Mouse (Mus musculus): ENCODE results near the gene Alpk3. TPM values are rescaled to one million over a fixed set of nuclear protein-coding genes. Genes with fewer than 3 reads are reported as not detected.
A peak's percentile ranks its signal among the peaks of the same experiment; 100 is the strongest.

Alpk3 gene
- polyA plus RNA-seq, 1 experiment from 2014 or later = 1.4 TPM

- no peaks in the 10 kb centered on the region for H3K9me3 ChIP-seq (ENCODE audit: control insufficient read depth, low read length)
- H3K36me3 ChIP-seq (ENCODE audit: control insufficient read depth, insufficient read depth, low read length) = no peaks in the 10 kb centered on the region
- no peak overlapping the region for H3K27ac ChIP-seq (ENCODE audit: low read depth)
- H3K4me1 ChIP-seq (replicated peaks; ENCODE audit: control insufficient read depth, insufficient read depth, low read length) = peaks cover 31% of the 10 kb centered on the region
- no peak for ATAC-seq (replicated peaks; ENCODE audit: low FRiP score, low TSS enrichment, low read depth)
- H3K4me2 ChIP-seq (ENCODE audit: low read length) = no peak overlapping the region
- 61% methylated on average over 6 of the region's 6 CpGs for WGBS
- no peak overlapping the region for H3K4me3 ChIP-seq (ENCODE audit: low read depth, low read length)
- H3K9ac ChIP-seq (ENCODE audit: low read length) = no peak overlapping the region
- DNase-seq (ENCODE audit: low spot score) = no peak
- no peaks in the 10 kb centered on the region for H3K27me3 ChIP-seq (replicated peaks; ENCODE audit: control insufficient read depth, insufficient read depth, low read length)
Measured at GRCm38 (mm10) chr7:81077009-81077408, 19.6 kb downstream of the Alpk3 start.

DNA sequence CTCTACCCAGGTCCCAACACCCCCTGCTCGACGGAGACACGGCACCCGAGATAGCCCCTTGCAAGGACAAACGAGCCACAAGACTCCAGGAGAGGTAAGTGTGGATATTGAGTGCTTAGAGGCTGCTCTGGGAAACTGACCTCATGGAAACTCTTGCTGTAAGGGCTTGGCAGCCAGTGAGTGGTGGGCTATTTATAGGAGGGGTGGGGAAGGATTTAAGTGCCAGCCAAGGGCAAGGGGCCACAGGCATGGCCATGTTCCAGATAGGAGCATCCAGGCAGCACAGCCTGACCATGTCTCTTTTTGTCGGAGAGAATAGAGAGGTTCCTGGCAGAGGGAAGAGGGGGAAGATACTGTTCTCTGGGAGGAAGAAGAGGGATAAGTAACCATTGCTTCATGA, 21.3 kb downstream of the Alpk3 start:
- H3K4me3 ChIP-seq (ENCODE audit: low read depth, low read length) = no peak overlapping the region
- H3K36me3 ChIP-seq (ENCODE audit: control insufficient read depth, insufficient read depth, low read length) = no peaks in the 10 kb centered on the region
- H3K27ac ChIP-seq (ENCODE audit: low read depth) = no peak overlapping the region
- H3K27me3 ChIP-seq (replicated peaks; ENCODE audit: control insufficient read depth, insufficient read depth, low read length) = no peaks in the 10 kb centered on the region
- H3K4me1 ChIP-seq (replicated peaks; ENCODE audit: control insufficient read depth, insufficient read depth, low read length) = peaks cover 17% of the 10 kb centered on the region
- H3K9ac ChIP-seq (ENCODE audit: low read length) = no peak overlapping the region
- no peak overlapping the region for H3K4me2 ChIP-seq (ENCODE audit: low read length)
- H3K9me3 ChIP-seq (ENCODE audit: control insufficient read depth, low read length) = no peaks in the 10 kb centered on the region
- DNase-seq (ENCODE audit: low spot score) (no peak), ATAC-seq (replicated peaks; ENCODE audit: low FRiP score, low TSS enrichment, low read depth) (no peak)
- 84% methylated on average over 6 of the region's 6 CpGs for WGBS

DNA sequence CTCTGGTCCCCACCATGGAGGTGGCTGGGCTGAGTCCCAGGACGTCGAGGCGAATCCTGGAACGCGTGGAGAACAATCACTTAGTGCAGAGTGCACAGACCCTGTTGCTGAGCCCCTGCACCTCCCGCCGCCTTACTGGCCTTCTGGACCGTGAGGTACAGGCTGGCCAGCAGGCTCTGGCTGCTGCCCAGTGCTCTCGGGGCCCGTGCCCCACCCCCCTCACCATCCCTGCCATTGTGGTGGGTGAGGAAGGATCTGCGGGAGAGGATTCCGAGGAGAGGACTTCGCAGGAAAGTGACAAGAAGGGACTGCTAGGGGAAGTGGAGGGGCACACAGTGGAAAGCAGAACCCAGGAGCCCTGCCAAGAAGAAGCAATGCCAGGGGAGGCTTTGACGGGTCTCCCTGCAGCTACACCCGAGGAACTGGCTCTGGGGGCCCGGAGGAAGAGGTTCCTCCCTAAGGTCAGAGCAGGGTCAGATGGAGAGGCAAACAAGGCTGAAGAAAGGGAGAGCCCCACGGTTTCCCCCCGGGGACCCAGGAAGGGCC, 36.1 kb downstream of the Alpk3 start:
- no peak overlapping the region for H3K9ac ChIP-seq (ENCODE audit: low read length)
- ATAC-seq (replicated peaks; ENCODE audit: low FRiP score, low TSS enrichment, low read depth) (no peak), DNase-seq (ENCODE audit: low spot score) (no peak)
- H3K9me3 ChIP-seq (ENCODE audit: control insufficient read depth, low read length) = no peaks in the 10 kb centered on the region
- H3K4me2 ChIP-seq (ENCODE audit: low read length) = no peak overlapping the region
- 47% methylated on average over 18 of the region's 18 CpGs for WGBS
- no peaks in the 10 kb centered on the region for H3K36me3 ChIP-seq (ENCODE audit: control insufficient read depth, insufficient read depth, low read length)
- H3K27ac ChIP-seq (ENCODE audit: low read depth) = no peak overlapping the region
- H3K27me3 ChIP-seq (replicated peaks; ENCODE audit: control insufficient read depth, insufficient read depth, low read length) = no peaks in the 10 kb centered on the region
- H3K4me1 ChIP-seq (replicated peaks; ENCODE audit: control insufficient read depth, insufficient read depth, low read length) = peaks cover 3% of the 10 kb centered on the region
- no peak overlapping the region for H3K4me3 ChIP-seq (ENCODE audit: low read depth, low read length)

DNA sequence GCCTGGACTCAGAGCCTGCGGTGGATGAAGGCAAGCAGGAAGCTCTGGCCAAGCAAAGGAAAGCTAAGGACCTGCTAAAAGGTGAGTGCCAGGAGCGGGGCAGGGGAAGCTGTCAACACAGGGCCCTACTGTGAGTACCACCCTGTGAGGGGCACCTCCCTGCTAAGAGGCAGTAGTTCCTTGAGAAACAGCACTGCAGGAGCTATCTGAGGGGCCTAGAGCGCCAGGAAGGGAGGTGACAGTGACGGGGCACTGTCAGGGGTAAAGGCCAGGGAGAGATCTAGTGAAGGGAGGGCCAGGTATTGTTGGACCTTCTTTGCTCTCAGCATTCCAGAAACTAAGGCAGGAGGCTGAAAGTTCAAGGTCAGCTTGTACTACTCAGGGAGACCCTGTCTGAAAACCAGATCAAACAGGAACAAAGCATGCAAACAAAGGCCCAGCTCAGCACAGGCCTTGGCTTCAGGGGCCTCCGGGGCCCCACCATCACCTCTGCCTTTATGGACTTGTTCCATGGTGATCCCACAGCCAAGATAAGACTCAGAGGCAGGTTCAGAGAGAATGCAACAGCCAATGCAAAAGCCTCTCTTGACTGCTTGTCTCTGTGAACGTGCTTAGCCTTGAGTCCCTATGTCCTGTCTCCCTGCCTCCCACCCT, 36.8 kb downstream of the Alpk3 start:
- Histone ChIP-seq H3K4me1 (replicated peaks; ENCODE audit: control insufficient read depth, insufficient read depth, low read length) (peaks cover 3% of the 10 kb centered on the region), H3K9ac (ENCODE audit: low read length) (no peak overlapping the region), H3K4me3 (ENCODE audit: low read depth, low read length) (no peak overlapping the region), H3K27ac (ENCODE audit: low read depth) (peak overlapping the region; percentile 14; the same call in 1 of the 2 replicates), H3K9me3 (ENCODE audit: control insufficient read depth, low read length) (no peaks in the 10 kb centered on the region), H3K27me3 (replicated peaks; ENCODE audit: control insufficient read depth, insufficient read depth, low read length) (no peaks in the 10 kb centered on the region), H3K4me2 (ENCODE audit: low read length) (no peak overlapping the region), H3K36me3 (ENCODE audit: control insufficient read depth, insufficient read depth, low read length) (no peaks in the 10 kb centered on the region)
- DNase-seq (ENCODE audit: low spot score) (peak; percentile 63), ATAC-seq (replicated peaks; ENCODE audit: low FRiP score, low TSS enrichment, low read depth) (peak; percentile 81)
- 61% methylated on average over 6 of the region's 6 CpGs for WGBS

GRCm38 (mm10) chr7:81100341-81100740, 42.9 kb downstream of the Alpk3 start:
- no peaks in the 10 kb centered on the region for H3K9me3 ChIP-seq (ENCODE audit: control insufficient read depth, low read length)
- H3K9ac ChIP-seq (ENCODE audit: low read length) = no peak overlapping the region
- H3K4me2 ChIP-seq (ENCODE audit: low read length) = no peak overlapping the region
- no peak overlapping the region for H3K27ac ChIP-seq (ENCODE audit: low read depth)
- 76% methylated on average over 5 of the region's 5 CpGs for WGBS
- H3K4me3 ChIP-seq (ENCODE audit: low read depth, low read length) = no peak overlapping the region
- no peaks in the 10 kb centered on the region for H3K4me1 ChIP-seq (replicated peaks; ENCODE audit: control insufficient read depth, insufficient read depth, low read length)
- no peaks in the 10 kb centered on the region for H3K36me3 ChIP-seq (ENCODE audit: control insufficient read depth, insufficient read depth, low read length)
- no peak for ATAC-seq (replicated peaks; ENCODE audit: low FRiP score, low TSS enrichment, low read depth)
- DNase-seq (ENCODE audit: low spot score) = no peak
- H3K27me3 ChIP-seq (replicated peaks; ENCODE audit: control insufficient read depth, insufficient read depth, low read length) = no peaks in the 10 kb centered on the region

DNA sequence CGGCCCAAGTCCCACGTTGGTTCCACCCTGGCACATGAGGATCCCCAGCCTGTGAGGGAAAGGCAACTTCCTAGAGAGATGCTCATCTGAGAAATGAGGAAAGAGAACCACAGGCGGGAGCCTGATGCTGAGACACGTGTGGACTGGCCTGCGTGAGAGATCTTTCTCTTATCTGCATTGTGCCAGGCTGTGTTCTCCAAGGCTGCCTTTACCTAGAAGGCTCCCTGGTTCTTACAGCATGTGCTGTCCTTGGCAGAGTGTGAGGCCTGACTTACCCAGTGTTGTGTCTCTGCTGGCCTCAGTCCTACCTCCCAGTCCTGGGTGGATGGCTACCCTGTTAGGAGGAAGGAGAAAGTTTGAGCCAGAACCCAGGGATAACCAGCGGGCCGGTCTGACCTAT, 45.5 kb downstream of the Alpk3 start:
- no peak overlapping the region for H3K4me2 ChIP-seq (ENCODE audit: low read length)
- 93% methylated on average over 7 of the region's 7 CpGs for WGBS
- H3K9me3 ChIP-seq (ENCODE audit: control insufficient read depth, low read length) = no peaks in the 10 kb centered on the region
- ATAC-seq (replicated peaks; ENCODE audit: low FRiP score, low TSS enrichment, low read depth) (no peak), DNase-seq (ENCODE audit: low spot score) (no peak)
- H3K27ac ChIP-seq (ENCODE audit: low read depth) = no peak overlapping the region
- no peaks in the 10 kb centered on the region for H3K27me3 ChIP-seq (replicated peaks; ENCODE audit: control insufficient read depth, insufficient read depth, low read length)
- no peak overlapping the region for H3K9ac ChIP-seq (ENCODE audit: low read length)
- H3K4me3 ChIP-seq (ENCODE audit: low read depth, low read length) = no peak overlapping the region
- H3K4me1 ChIP-seq (replicated peaks; ENCODE audit: control insufficient read depth, insufficient read depth, low read length) = no peaks in the 10 kb centered on the region
- H3K36me3 ChIP-seq (ENCODE audit: control insufficient read depth, insufficient read depth, low read length) = no peaks in the 10 kb centered on the region

GRCm38 (mm10) chr7:81105525-81105924, 48.1 kb downstream of the Alpk3 start:
- H3K4me3 ChIP-seq (ENCODE audit: low read depth, low read length) = no peak overlapping the region
- ATAC-seq (replicated peaks; ENCODE audit: low FRiP score, low TSS enrichment, low read depth) = no peak
- no peak for DNase-seq (ENCODE audit: low spot score)
- H3K4me2 ChIP-seq (ENCODE audit: low read length) = no peak overlapping the region
- no peak overlapping the region for H3K9ac ChIP-seq (ENCODE audit: low read length)
- H3K27ac ChIP-seq (ENCODE audit: low read depth) = no peak overlapping the region
- 63% methylated on average over 4 of the region's 4 CpGs for WGBS
- no peaks in the 10 kb centered on the region for H3K4me1 ChIP-seq (replicated peaks; ENCODE audit: control insufficient read depth, insufficient read depth, low read length)
- H3K36me3 ChIP-seq (ENCODE audit: control insufficient read depth, insufficient read depth, low read length) = no peaks in the 10 kb centered on the region
- no peaks in the 10 kb centered on the region for H3K27me3 ChIP-seq (replicated peaks; ENCODE audit: control insufficient read depth, insufficient read depth, low read length)
- H3K9me3 ChIP-seq (ENCODE audit: control insufficient read depth, low read length) = no peaks in the 10 kb centered on the region

- Histone ChIP-seq H3K36me3 (ENCODE audit: control insufficient read depth, insufficient read depth, low read length) (no peaks in the 10 kb centered on the region), H3K27me3 (replicated peaks; ENCODE audit: control insufficient read depth, insufficient read depth, low read length) (no peaks in the 10 kb centered on the region), H3K4me3 (ENCODE audit: low read depth, low read length) (no peak overlapping the region), H3K4me2 (ENCODE audit: low read length) (no peak overlapping the region), H3K4me1 (replicated peaks; ENCODE audit: control insufficient read depth, insufficient read depth, low read length) (no peaks in the 10 kb centered on the region), H3K27ac (ENCODE audit: low read depth) (no peak overlapping the region), H3K9me3 (ENCODE audit: control insufficient read depth, low read length) (no peaks in the 10 kb centered on the region), H3K9ac (ENCODE audit: low read length) (no peak overlapping the region)
- DNase-seq (ENCODE audit: low spot score) (no peak), ATAC-seq (replicated peaks; ENCODE audit: low FRiP score, low TSS enrichment, low read depth) (no peak)
- 86% methylated on average over 5 of the region's 5 CpGs for WGBS
Measured at GRCm38 (mm10) chr7:81108226-81108625, 50.8 kb downstream of the Alpk3 start.

Measured in intestine, embryonic 14.5 days (tissue).